Mouse (Mus musculus): ENCODE measurements around the gene Adora1. TPM values are rescaled to one million over a fixed set of nuclear protein-coding genes. Genes with fewer than 3 reads are reported as not detected.

Gene Adora1
- polyA plus RNA-seq, 1 experiment from 2014 or later: 2.0 TPM

DNA sequence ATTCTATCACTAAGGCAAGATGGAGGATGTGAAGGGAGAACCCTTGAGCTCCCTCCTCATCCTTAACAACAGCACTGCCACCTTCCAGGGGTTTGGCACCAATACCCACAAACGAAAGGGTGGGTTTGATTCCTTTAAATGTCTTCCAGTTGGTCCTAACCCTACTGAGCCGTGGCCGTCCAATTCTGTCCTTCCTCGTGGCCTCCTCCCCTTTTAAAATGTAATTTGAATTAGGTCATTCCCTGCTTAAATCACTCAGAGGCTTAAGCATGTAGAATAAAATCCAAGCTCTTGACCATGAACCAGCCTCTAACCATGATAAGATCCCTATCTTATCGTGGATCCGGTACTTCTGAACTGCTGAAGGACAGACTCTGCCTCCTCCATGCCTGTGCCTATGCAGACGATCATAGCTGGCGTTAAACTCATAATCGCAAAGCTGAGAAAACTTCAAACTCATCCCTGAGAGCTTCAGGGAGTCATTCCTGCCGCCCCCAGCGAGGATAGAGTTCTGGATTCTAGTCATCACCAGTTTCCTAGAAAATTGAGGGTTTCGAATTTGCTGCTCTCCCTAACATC, 10.5 kb downstream of the Adora1 start:
- H3K27me3 ChIP-seq: no peaks in the 10 kb centered on the region; the same call in 1 of the 2 replicates
- no peak overlapping the region for H3K27ac ChIP-seq
- H3K9ac ChIP-seq: no peak overlapping the region
- ATAC-seq (ENCODE audit: insufficient number of reproducible peaks, low FRiP score, low TSS enrichment, low read depth): no peak
- H3K4me1 ChIP-seq: no peaks in the 10 kb centered on the region
- H3K4me3 ChIP-seq: no peak overlapping the region
- H3K4me2 ChIP-seq: no peak overlapping the region
- H3K9me3 ChIP-seq: no peaks in the 10 kb centered on the region
- 83% methylated on average over 12 of the region's 12 CpGs for WGBS
- H3K36me3 ChIP-seq: no peaks in the 10 kb centered on the region

DNA sequence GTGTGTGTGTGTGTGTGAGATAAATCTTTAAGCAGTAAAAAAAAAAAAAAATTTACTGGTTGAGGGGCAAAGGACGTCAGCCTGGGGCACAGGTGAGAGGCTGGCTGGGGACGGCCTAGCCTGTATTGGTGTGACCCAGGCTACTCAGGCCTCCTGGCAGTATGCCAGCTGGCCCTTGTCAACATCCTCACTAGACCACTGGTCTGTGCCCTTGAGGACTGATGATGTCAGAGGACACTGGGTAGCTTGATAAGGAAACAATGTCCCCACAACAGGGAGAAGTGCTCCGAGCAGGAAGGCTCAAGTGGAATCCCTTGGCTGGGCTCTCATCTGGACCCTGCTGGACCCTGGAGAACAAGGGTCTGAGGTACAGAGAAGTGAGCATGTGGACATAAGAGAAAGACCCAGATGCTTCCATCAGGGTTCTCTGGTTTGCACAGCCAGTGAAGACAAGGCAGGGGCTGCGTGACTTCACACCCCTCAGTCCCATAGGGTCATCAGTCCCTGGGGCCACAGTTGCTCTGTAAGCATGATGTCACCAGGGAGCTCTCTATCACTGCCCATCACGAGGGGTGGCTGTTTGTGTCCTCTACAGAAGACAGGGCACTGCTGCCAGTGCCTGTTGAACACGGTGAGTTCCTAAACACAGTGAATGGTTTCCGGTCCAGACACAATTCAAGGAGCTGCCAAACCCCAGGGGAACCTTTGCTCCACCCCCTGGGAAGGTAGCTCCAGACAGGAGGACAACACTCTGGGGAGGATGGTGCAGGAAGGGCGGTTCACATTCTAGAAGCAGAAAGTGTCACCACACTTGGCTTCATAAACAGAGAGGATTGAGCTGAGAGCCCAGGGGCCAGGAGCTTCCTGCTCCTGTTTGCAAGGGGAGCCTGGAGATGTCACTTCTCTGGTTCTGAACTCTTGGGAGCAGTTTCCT, 12.8 kb downstream of the Adora1 start:
- Histone ChIP-seq H3K36me3 (no peaks in the 10 kb centered on the region), H3K4me2 (no peak overlapping the region), H3K4me3 (no peak overlapping the region), H3K4me1 (no peaks in the 10 kb centered on the region), H3K27ac (no peak overlapping the region), H3K27me3 (no peaks in the 10 kb centered on the region; the same call in 1 of the 2 replicates), H3K9ac (no peak overlapping the region), H3K9me3 (no peaks in the 10 kb centered on the region)
- 57% methylated on average over 8 of the region's 8 CpGs for WGBS
- no peak for ATAC-seq (ENCODE audit: insufficient number of reproducible peaks, low FRiP score, low TSS enrichment, low read depth)

GRCm38 (mm10) chr1:134221172-134221571, 14.1 kb downstream of the Adora1 start:
- WGBS: 88% methylated on average over 1 of the region's 1 CpGs
- no peaks in the 10 kb centered on the region; the same call in 1 of the 2 replicates for H3K27me3 ChIP-seq
- no peak overlapping the region for H3K27ac ChIP-seq
- no peak for ATAC-seq (ENCODE audit: insufficient number of reproducible peaks, low FRiP score, low TSS enrichment, low read depth)
- H3K36me3 ChIP-seq: no peaks in the 10 kb centered on the region
- H3K4me3 ChIP-seq: no peak overlapping the region
- H3K9ac ChIP-seq: no peak overlapping the region
- no peak overlapping the region for H3K4me2 ChIP-seq
- no peaks in the 10 kb centered on the region for H3K9me3 ChIP-seq
- peaks cover 2% of the 10 kb centered on the region for H3K4me1 ChIP-seq

- Histone ChIP-seq H3K27ac (no peak overlapping the region), H3K4me3 (no peak overlapping the region), H3K9me3 (no peaks in the 10 kb centered on the region), H3K36me3 (no peaks in the 10 kb centered on the region), H3K27me3 (no peaks in the 10 kb centered on the region; the same call in 1 of the 2 replicates), H3K4me2 (no peak overlapping the region), H3K4me1 (peaks cover 10% of the 10 kb centered on the region), H3K9ac (no peak overlapping the region)
- no peak for ATAC-seq (ENCODE audit: insufficient number of reproducible peaks, low FRiP score, low TSS enrichment, low read depth)
- WGBS: 81% methylated on average over 5 of the region's 5 CpGs
Measured at GRCm38 (mm10) chr1:134219608-134220007, 15.6 kb downstream of the Adora1 start.

DNA sequence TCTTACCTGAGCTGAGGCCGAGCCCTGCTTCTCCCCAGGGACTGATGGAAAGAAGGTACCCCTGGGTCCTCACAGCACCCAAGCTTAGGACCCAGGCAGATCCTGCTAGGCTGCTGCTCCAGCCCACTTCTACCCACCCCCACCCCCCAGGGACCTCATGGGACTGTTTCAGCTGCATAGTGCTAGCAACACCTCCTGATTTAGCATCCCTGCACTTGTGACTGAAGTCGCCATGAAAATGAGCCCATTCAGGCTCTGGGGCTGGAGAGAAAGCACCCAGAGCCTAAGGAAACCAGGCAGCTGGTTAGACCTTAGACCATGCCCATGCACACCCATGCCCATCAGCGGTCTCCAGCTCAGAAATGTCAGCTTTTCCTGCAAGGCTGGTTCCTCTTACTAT, 17.3 kb downstream of the Adora1 start:
- no peaks in the 10 kb centered on the region for H3K36me3 ChIP-seq
- no peak overlapping the region for H3K9ac ChIP-seq
- 76% methylated on average over 3 of the region's 3 CpGs for WGBS
- H3K4me1 ChIP-seq: peaks cover 10% of the 10 kb centered on the region
- no peaks in the 10 kb centered on the region for H3K9me3 ChIP-seq
- no peak overlapping the region for H3K4me3 ChIP-seq
- H3K27ac ChIP-seq: no peak overlapping the region
- no peak for ATAC-seq (ENCODE audit: insufficient number of reproducible peaks, low FRiP score, low TSS enrichment, low read depth)
- no peak overlapping the region for H3K4me2 ChIP-seq
- H3K27me3 ChIP-seq: 0 out of 2 replicates have a peak, but pooled peaks cover 3% of the 10 kb centered on the region

DNA sequence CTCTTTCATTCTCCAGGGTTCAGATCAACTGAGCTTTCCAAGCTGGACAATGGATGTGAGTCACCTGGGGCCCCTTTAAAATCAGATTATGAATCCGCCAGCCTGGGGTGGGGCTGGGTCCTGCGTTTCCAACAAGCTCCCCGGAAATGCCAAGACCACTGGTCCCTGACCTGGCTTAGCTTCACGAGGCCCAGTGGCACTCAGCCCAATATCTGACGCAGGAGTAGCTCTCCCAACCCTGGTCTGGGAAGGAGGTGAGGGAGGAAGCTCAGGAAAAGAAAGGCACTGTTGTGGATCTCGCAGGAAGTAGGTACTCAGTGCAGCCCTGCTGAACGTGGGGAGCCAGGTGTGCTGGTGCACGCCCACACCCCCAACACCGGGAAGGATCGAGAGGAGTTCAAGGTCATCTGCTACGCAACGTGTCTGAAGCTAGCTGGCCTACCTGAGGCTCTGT, 18.2 kb downstream of the Adora1 start:
- WGBS: 58% methylated on average over 12 of the region's 12 CpGs
- ATAC-seq (ENCODE audit: insufficient number of reproducible peaks, low FRiP score, low TSS enrichment, low read depth): no peak
- no peaks in the 10 kb centered on the region for H3K36me3 ChIP-seq
- no peak overlapping the region for H3K9ac ChIP-seq
- no peak overlapping the region for H3K4me3 ChIP-seq
- H3K27ac ChIP-seq: no peak overlapping the region
- peaks cover 10% of the 10 kb centered on the region for H3K4me1 ChIP-seq
- H3K4me2 ChIP-seq: no peak overlapping the region
- no peaks in the 10 kb centered on the region for H3K9me3 ChIP-seq
- H3K27me3 ChIP-seq: 0 out of 2 replicates have a peak, but pooled peaks cover 3% of the 10 kb centered on the region

GRCm38 (mm10) chr1:134216629-134216971, 18.6 kb downstream of the Adora1 start:
- H3K4me3 ChIP-seq: no peak overlapping the region
- WGBS: 89% methylated on average over 2 of the region's 2 CpGs
- no peaks in the 10 kb centered on the region for H3K9me3 ChIP-seq
- no peaks in the 10 kb centered on the region for H3K36me3 ChIP-seq
- H3K9ac ChIP-seq: no peak overlapping the region
- H3K4me1 ChIP-seq: peaks cover 15% of the 10 kb centered on the region
- 0 out of 2 replicates have a peak, but pooled peaks cover 3% of the 10 kb centered on the region for H3K27me3 ChIP-seq
- no peak for ATAC-seq (ENCODE audit: insufficient number of reproducible peaks, low FRiP score, low TSS enrichment, low read depth)
- no peak overlapping the region for H3K27ac ChIP-seq
- no peak overlapping the region for H3K4me2 ChIP-seq

DNA sequence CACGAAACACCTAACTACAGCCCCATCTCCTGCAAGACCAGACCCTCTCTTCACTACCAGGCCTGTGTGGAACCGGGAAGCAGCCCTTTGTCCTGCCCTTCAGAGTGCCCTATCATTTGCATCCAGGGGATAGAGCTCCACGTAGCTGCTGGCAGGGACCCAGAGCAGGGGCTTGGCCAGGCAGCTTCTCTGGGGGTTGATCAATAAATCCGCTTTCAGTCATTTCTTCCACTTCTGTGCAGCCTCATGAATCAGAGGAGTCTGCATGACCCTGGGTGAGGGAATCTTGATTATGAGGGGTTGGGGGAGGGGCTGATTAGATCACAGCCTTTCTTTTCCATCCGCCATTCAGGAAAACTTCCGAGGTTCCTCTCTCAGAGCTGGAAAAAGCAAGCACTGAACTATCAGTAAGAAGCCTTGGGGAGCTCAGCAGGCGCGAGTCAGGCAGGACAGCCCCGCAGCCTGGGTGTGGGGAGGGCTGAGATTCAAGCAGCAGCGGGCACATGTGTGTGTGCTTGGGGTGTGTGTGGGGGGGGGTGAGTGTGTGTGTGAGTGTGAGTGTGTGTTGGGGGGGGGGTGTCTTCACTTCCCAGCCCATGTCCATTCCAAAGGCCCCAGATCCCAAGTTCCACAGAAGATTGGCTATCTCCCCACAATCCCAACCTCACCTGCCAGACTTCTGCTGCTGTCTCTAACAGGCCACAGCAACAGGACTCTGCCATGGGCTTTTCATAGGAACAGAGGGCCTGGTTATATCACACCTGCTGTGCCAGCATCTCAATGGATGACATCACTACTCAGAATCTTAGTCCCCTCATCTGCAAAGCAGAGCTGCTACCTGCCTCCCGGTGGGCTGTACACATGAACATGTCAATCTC, 19.2 kb downstream of the Adora1 start:
- no peak overlapping the region for H3K27ac ChIP-seq
- ATAC-seq (ENCODE audit: insufficient number of reproducible peaks, low FRiP score, low TSS enrichment, low read depth): no peak
- no peaks in the 10 kb centered on the region for H3K9me3 ChIP-seq
- no peak overlapping the region for H3K4me3 ChIP-seq
- H3K4me1 ChIP-seq: peaks cover 21% of the 10 kb centered on the region
- no peak overlapping the region for H3K4me2 ChIP-seq
- no peaks in the 10 kb centered on the region for H3K36me3 ChIP-seq
- H3K27me3 ChIP-seq: 0 out of 2 replicates have a peak, but pooled peaks cover 3% of the 10 kb centered on the region
- 34% methylated on average over 11 of the region's 11 CpGs for WGBS
- H3K9ac ChIP-seq: no peak overlapping the region

DNA sequence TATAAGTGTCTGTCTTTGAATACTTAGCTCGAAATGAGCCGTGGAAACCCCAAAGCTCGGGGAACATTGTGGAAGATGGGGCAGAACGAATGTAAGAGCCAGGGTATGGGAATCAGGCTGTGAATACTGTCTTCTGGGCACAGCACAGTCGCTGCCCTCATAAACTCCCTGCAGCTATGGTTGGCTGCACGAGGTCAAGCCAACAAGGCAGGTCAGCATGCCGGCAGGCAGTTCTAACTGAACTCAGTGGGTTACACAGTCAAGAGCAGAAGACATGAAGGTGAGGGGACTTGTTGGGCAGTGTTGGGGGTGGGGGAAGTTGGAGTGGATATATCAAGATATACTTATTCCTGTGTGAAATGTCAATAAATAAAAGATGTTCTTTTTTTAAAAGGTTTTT, 20.2 kb downstream of the Adora1 start:
- H3K27ac ChIP-seq: no peak overlapping the region
- no peaks in the 10 kb centered on the region for H3K36me3 ChIP-seq
- no peak overlapping the region for H3K9ac ChIP-seq
- no peak overlapping the region for H3K4me2 ChIP-seq
- no peak overlapping the region for H3K4me3 ChIP-seq
- 0 out of 2 replicates have a peak, but pooled peaks cover 3% of the 10 kb centered on the region for H3K27me3 ChIP-seq
- peaks cover 26% of the 10 kb centered on the region for H3K4me1 ChIP-seq
- H3K9me3 ChIP-seq: no peaks in the 10 kb centered on the region
- 60% methylated on average over 7 of the region's 7 CpGs for WGBS
- no peak for ATAC-seq (ENCODE audit: insufficient number of reproducible peaks, low FRiP score, low TSS enrichment, low read depth)

- Histone ChIP-seq H3K4me2 (no peak overlapping the region), H3K4me1 (peaks cover 26% of the 10 kb centered on the region), H3K27ac (no peak overlapping the region), H3K9ac (no peak overlapping the region), H3K4me3 (no peak overlapping the region), H3K36me3 (no peaks in the 10 kb centered on the region), H3K27me3 (0 out of 2 replicates have a peak, but pooled peaks cover 3% of the 10 kb centered on the region), H3K9me3 (no peaks in the 10 kb centered on the region)
- 73% methylated on average over 7 of the region's 7 CpGs for WGBS
- no peak for ATAC-seq (ENCODE audit: insufficient number of reproducible peaks, low FRiP score, low TSS enrichment, low read depth)
Measured at GRCm38 (mm10) chr1:134213405-134213804, 21.8 kb downstream of the Adora1 start.

- H3K27ac ChIP-seq: no peak overlapping the region
- ATAC-seq (ENCODE audit: insufficient number of reproducible peaks, low FRiP score, low TSS enrichment, low read depth): no peak
- no peak overlapping the region for H3K9ac ChIP-seq
- 80% methylated on average over 6 of the region's 6 CpGs for WGBS
- H3K36me3 ChIP-seq: no peaks in the 10 kb centered on the region
- H3K4me3 ChIP-seq: no peak overlapping the region
- no peak overlapping the region for H3K4me2 ChIP-seq
- H3K4me1 ChIP-seq: peaks cover 26% of the 10 kb centered on the region
- H3K9me3 ChIP-seq: no peaks in the 10 kb centered on the region
- 0 out of 2 replicates have a peak, but pooled peaks cover 3% of the 10 kb centered on the region for H3K27me3 ChIP-seq
Measured at GRCm38 (mm10) chr1:134212351-134212750, 22.9 kb downstream of the Adora1 start.
